Mouse (Mus musculus) bone marrow macrophage, adult 2 months (primary cell): Measurements from ENCODE around the gene Rab27a.

Experiments used
- CTCF ChIP-seq: IDR thresholded peaks from 2 replicates; pipeline ENCODE4 v1.5.1; 2012; ENCODE audit warnings: low read depth, mild to moderate bottlenecking, low read length, moderate library complexity
- POLR2A ChIP-seq: IDR thresholded peaks from 2 replicates; pipeline ENCODE4 v1.6.1; 2012; ENCODE audit warnings: mild to moderate bottlenecking, low read depth, low read length, borderline replicate concordance

DNA sequence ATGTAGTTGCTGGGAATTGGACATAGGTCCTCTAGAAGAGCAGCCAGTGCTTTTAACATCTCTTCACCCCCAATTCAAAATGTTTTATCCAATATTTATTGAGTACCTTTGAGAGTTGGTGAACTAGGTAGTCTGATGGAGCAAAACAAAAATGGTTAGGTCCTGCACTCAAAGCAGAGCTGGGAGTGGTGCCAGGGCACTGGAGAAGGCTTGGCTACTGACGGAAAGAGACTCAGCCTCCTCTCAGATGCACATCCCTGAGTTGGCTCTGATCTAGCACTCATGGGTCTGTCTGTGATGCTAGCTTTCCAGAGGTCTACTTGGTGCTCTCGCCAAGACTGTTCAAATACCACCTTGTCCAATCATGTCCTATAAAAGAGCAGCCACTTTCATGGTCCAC is 53.2 kb downstream of the Rab27a start:
- no peak for TF ChIP-seq CTCF
- TF ChIP-seq POLR2A, result no peak
